Mouse (Mus musculus) liver, adult 2 months (tissue): ENCODE measurements around the gene Casp8ap2. TPM values are rescaled to one million over a fixed set of nuclear protein-coding genes. Genes with fewer than 3 reads are reported as not detected.

ENCODE experiments used
- DNase-seq: peaks from one replicate; pipeline ENCODE4 v3.0.0-alpha.2; 2011; ENCODE audit warnings: low read depth, low spot score; ENCODE audit errors: extremely low read depth
- H3K27ac ChIP-seq: fragments of 200-500 bp; replicated peaks from 2 replicates; pipeline ENCODE4 v1.5.1; 2012; ENCODE audit warnings: low read depth, mild to moderate bottlenecking, control low read depth, inconsistent platforms, low read length; ENCODE audit not compliant: insufficient read depth
- H3K27me3 ChIP-seq: fragments of 200-500 bp; 2 replicates; pipeline ENCODE4 v1.6.1; 2012; ENCODE audit warnings: mild to moderate bottlenecking, moderate library complexity, low read length, inconsistent platforms; ENCODE audit not compliant: control insufficient read depth, insufficient read depth
- H3K36me3 ChIP-seq: fragments of 200-500 bp; 2 replicates; pipeline ENCODE4 v1.6.1; 2012; ENCODE audit warnings: low read length, inconsistent platforms; ENCODE audit not compliant: control insufficient read depth, insufficient read depth
- H3K4me1 ChIP-seq: fragments of 200-500 bp; 2 replicates; pipeline ENCODE4 v1.6.1; 2011; ENCODE audit warnings: low read length; ENCODE audit not compliant: control insufficient read depth, insufficient read depth
- H3K4me3 ChIP-seq: fragments of 200-500 bp; 2 replicates; pipeline ENCODE4 v1.5.1; 2011; ENCODE audit warnings: low read depth, mild to moderate bottlenecking, control low read depth, low read length, moderate library complexity; ENCODE audit not compliant: insufficient read depth
- H3K79me2 ChIP-seq: fragments of 200-500 bp; 2 replicates; pipeline ENCODE4 v1.6.1; 2012; ENCODE audit warnings: inconsistent platforms, mild to moderate bottlenecking, low read length, moderate library complexity; ENCODE audit not compliant: control insufficient read depth, insufficient read depth
- H3K9ac ChIP-seq: fragments of 200-500 bp; 2 replicates; pipeline ENCODE4 v1.6.1; 2012; ENCODE audit warnings: low read depth, mild to moderate bottlenecking, control low read depth, inconsistent platforms, low read length
- CTCF ChIP-seq: fragments of 200-500 bp; IDR thresholded peaks from 2 replicates; pipeline ENCODE4 v1.5.1; 2011; ENCODE audit warnings: low read depth, low read length, control low read depth
- POLR2A ChIP-seq: fragments of 200-500 bp; IDR thresholded peaks from 2 replicates; pipeline ENCODE4 v1.6.1; 2011; ENCODE audit warnings: low read length, control low read depth; ENCODE audit not compliant: insufficient read depth; ENCODE audit errors: extremely low read depth
- WGBS: fragments of 180-500 bp; shearing (Covaris S2); methylation state at CpG from one replicate; pipeline ENCODE4 v1.1.7; 2018; 5-methylcytosine and 5-hydroxymethylcytosine counted together
- polyA plus RNA-seq: library from polyadenylated mRNA; depleted of rRNA; stranded (reverse); fragments of >200 nt; gene quantifications from 2 replicates; pipeline ENCODE4 v1.2.3, GENCODE M21; 2012
- total RNA-seq: library from RNA; depleted of rRNA; stranded (reverse); fragments of >200 nt; gene quantifications from 2 replicates; pipeline ENCODE4 v1.2.3, GENCODE M21; 2014

The Casp8ap2 gene
- total and polyA plus RNA-seq, 2 experiments, result 0.97 to 4.7 TPM

DNA sequence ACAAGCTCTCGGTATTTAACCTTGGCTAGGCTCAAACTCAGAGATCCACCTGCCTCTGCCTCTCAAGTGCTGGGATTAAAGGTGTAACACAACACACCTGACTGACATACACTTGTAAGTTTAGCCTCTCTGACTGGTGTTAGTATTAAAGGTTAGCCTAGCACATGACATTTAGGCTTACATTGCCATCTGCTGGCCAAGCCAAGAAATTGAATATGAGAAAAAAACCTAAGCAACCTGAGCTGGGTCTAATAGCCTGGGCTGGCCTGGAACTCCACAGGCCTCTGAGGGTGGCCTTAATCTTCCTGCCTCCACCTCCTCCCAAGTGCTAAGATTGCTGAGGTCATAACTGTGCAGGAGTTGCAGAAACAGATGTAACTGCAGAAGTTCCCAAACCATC is 43.1 kb upstream of the Casp8ap2 start:
- WGBS, result 14% methylated on average over 1 of the region's 1 CpGs
- no peak overlapping the region for H3K4me3 ChIP-seq
- TF ChIP-seq CTCF (peak; percentile 28; the same call in 1 of the 2 replicates), POLR2A (no peak)
- H3K36me3 ChIP-seq, result 0 out of 2 replicates have a peak, but pooled peaks cover 2% of the 10 kb centered on the region
- 0 out of 2 replicates have a peak overlapping the region, but pooled peaks have one; percentile 34 for H3K27ac ChIP-seq
- H3K79me2 ChIP-seq, result no peaks in the 10 kb centered on the region
- peaks cover 26% of the 10 kb centered on the region for H3K4me1 ChIP-seq
- no peak overlapping the region for H3K9ac ChIP-seq
- DNase-seq, result peak; percentile 76
- H3K27me3 ChIP-seq, result no peaks in the 10 kb centered on the region

DNA sequence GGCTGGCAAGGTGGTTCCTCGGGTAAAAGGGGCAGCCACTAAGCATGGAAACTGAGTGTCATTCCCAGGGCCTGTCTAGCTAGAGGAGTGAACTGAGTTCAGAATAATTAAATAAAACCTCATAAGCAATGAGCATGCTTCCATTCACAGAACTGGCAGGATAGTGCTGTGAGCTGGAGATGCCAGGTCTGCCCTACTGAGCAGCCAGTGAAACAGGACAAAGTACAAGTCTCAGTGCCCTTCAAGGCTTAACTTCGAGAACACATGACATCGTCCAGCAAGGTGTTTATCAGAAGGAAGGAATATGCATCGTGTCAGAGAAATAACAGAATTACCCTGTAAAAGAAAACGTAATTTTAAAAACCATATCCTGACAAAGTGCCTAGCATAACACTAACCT is 41.7 kb upstream of the Casp8ap2 start:
- WGBS, result 43% methylated on average over 5 of the region's 5 CpGs
- no peak for TF ChIP-seq POLR2A
- no peak for TF ChIP-seq CTCF
- H3K4me3 ChIP-seq, result no peak overlapping the region
- 0 out of 2 replicates have a peak, but pooled peaks cover 2% of the 10 kb centered on the region for H3K36me3 ChIP-seq
- H3K27ac ChIP-seq, result peak overlapping the region; percentile 33; the same call in 1 of the 2 replicates
- no peaks in the 10 kb centered on the region for H3K27me3 ChIP-seq
- H3K79me2 ChIP-seq, result no peaks in the 10 kb centered on the region
- H3K9ac ChIP-seq, result no peak overlapping the region
- DNase-seq, result peak; percentile 80
- peaks cover 26% of the 10 kb centered on the region for H3K4me1 ChIP-seq

DNA sequence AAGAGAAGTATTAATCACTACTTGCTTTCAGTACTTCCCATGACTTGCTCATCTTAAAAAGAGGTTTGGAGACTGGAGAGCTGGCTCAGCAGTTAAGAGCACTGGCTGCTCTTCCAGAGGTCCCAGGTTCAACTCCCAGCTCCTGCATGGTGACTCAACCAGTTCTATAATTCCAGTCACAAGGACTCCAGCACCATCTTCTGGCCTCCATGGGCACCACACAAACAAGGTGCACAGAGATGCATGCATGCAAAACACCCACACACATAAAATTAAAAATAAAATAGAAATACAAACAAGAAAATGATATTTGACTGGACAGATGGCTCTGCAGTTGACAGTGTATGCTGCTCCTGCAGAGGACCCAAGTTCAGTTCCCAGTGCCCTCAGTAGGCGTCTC is 40.6 kb upstream of the Casp8ap2 start:
- peaks cover 21% of the 10 kb centered on the region for H3K4me1 ChIP-seq
- 0 out of 2 replicates have a peak, but pooled peaks cover 2% of the 10 kb centered on the region for H3K36me3 ChIP-seq
- no peaks in the 10 kb centered on the region for H3K79me2 ChIP-seq
- TF ChIP-seq POLR2A (no peak), CTCF (peak; percentile 4; the same call in 1 of the 2 replicates)
- no peaks in the 10 kb centered on the region for H3K27me3 ChIP-seq
- H3K27ac ChIP-seq, result no peak overlapping the region
- no peak overlapping the region for H3K9ac ChIP-seq
- WGBS, result 100% methylated on average over 1 of the region's 1 CpGs
- no peak overlapping the region for H3K4me3 ChIP-seq
- no peak for DNase-seq

DNA sequence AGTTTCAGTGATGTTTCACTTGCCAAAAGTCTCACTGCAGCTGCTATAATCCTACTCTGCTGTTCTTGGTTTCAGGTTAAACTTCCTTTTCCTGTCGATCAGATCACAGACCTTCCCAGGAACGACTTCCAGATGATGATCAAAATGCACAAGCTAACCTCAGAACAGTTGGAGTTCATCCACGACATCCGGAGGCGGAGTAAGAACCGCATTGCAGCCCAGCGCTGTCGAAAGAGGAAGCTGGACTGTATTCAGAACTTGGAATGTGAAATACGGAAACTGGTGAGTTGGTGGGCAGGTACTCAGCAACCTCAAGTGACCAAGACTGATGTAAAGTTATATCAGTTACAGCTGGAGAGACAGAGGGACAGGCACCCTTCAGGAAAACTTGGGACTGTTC is 40.1 kb upstream of the Casp8ap2 start:
- WGBS, result 52% methylated on average over 9 of the region's 9 CpGs
- H3K4me3 ChIP-seq, result no peak overlapping the region
- no peaks in the 10 kb centered on the region for H3K79me2 ChIP-seq
- no peak for TF ChIP-seq CTCF
- TF ChIP-seq POLR2A, result no peak
- no peak for DNase-seq
- peaks cover 2% of the 10 kb centered on the region; the same call in 1 of the 2 replicates for H3K36me3 ChIP-seq
- no peak overlapping the region for H3K9ac ChIP-seq
- peaks cover 20% of the 10 kb centered on the region for H3K4me1 ChIP-seq
- H3K27ac ChIP-seq, result no peak overlapping the region
- no peaks in the 10 kb centered on the region for H3K27me3 ChIP-seq

DNA sequence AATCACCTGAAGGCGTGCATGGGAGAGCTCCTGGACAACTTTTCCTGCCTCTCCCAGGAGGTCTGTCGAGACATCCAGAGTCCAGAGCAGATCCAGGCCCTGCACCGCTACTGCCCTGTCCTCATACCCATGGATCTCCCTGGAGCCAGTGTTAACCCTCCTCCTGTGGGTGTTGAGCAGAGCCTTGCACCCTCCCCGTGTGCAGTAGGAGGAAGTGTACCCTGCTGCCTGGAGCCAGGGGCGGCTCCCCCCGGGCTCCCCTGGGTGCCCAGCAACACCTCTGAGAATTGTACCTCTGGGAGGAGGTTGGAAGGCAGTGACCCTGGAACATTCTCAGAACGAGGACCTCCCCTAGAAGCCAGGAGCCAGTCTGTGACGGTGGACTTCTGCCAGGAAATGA is 35.4 kb upstream of the Casp8ap2 start:
- H3K27me3 ChIP-seq, result no peaks in the 10 kb centered on the region
- TF ChIP-seq POLR2A (no peak), CTCF (no peak)
- DNase-seq, result no peak
- peaks cover 5% of the 10 kb centered on the region; the same call in 1 of the 2 replicates for H3K36me3 ChIP-seq
- H3K27ac ChIP-seq, result no peak overlapping the region
- no peak overlapping the region for H3K4me3 ChIP-seq
- no peaks in the 10 kb centered on the region for H3K79me2 ChIP-seq
- no peaks in the 10 kb centered on the region; the same call in 1 of the 2 replicates for H3K4me1 ChIP-seq
- H3K9ac ChIP-seq, result no peak overlapping the region
- whole genome bisulfite sequencing, result 82% methylated on average over 8 of the region's 8 CpGs

DNA sequence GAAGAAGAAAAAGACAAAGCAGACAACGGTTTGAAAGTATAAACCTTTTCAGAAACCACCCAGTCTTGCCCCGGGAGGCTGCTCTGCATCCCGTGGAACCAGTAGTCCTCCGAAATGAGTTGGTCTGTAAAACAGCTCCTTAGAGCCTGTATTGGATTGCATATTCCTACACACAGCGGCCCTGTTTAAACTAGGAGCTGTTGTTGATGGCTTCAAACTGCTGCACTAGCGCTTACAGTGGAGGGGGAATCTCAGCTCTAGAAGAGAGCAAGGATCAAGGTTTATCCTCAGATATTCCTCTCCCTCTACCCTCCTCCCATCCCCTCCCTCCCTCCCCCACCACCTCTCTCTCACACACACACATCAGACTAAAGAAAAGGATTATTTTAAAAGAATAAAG is 31.1 kb upstream of the Casp8ap2 start:
- Histone ChIP-seq H3K27me3 (no peaks in the 10 kb centered on the region), H3K4me3 (no peak overlapping the region), H3K9ac (no peak overlapping the region), H3K27ac (no peak overlapping the region), H3K36me3 (peaks cover 3% of the 10 kb centered on the region; the same call in 1 of the 2 replicates), H3K4me1 (no peaks in the 10 kb centered on the region), H3K79me2 (no peaks in the 10 kb centered on the region)
- 84% methylated on average over 6 of the region's 6 CpGs for WGBS
- no peak for DNase-seq
- TF ChIP-seq POLR2A, result no peak
- TF ChIP-seq CTCF, result no peak
